Mouse (Mus musculus) heart, embryonic 13.5 days (tissue): ENCODE results near the gene Olah. TPM values are rescaled to one million over a fixed set of nuclear protein-coding genes. Genes with fewer than 3 reads are reported as not detected.

Experiments used
- ATAC-seq: fragments of 200-750 bp; cut with Nextera tagmentation; 2 replicates; pipeline ENCODE4 v1.8.0; 2017; ENCODE audit warnings: moderate TSS enrichment; ENCODE audit not compliant: insufficient number of reproducible peaks, low FRiP score, low TSS enrichment; ENCODE audit errors: extremely low read depth
- H3K27ac ChIP-seq: fragments of 300-500 bp; sonication (generic); replicated peaks from 2 replicates; pipeline ENCODE4 v1.5.1; 2015; ENCODE audit warnings: moderate library complexity, mild to moderate bottlenecking, inconsistent platforms
- H3K27me3 ChIP-seq: fragments of 300-500 bp; sonication (generic); replicated peaks from 2 replicates; pipeline ENCODE4 v1.6.1; 2015; ENCODE audit warnings: mild to moderate bottlenecking, inconsistent platforms
- H3K36me3 ChIP-seq: fragments of 300-500 bp; sonication (generic); 2 replicates; pipeline ENCODE4 v1.6.1; 2015; ENCODE audit warnings: mild to moderate bottlenecking, inconsistent platforms
- H3K4me1 ChIP-seq: fragments of 300-500 bp; sonication (generic); 2 replicates; pipeline ENCODE4 v1.6.1; 2015; ENCODE audit warnings: inconsistent platforms
- H3K4me2 ChIP-seq: fragments of 300-500 bp; sonication (generic); 2 replicates; pipeline ENCODE4 v1.6.1; 2015; ENCODE audit warnings: inconsistent platforms, mild to moderate bottlenecking, moderate library complexity
- H3K4me3 ChIP-seq: fragments of 300-500 bp; sonication (generic); 2 replicates; pipeline ENCODE4 v1.5.1; 2015; ENCODE audit warnings: moderate library complexity, mild to moderate bottlenecking, inconsistent platforms
- H3K9ac ChIP-seq: fragments of 300-500 bp; sonication (generic); 2 replicates; pipeline ENCODE4 v1.6.1; 2015; ENCODE audit warnings: inconsistent platforms, mild to moderate bottlenecking, moderate library complexity
- H3K9me3 ChIP-seq: fragments of 300-500 bp; sonication (generic); 2 replicates; pipeline ENCODE4 v1.6.1; 2016; ENCODE audit warnings: inconsistent platforms
- WGBS: fragments of 180-500 bp; shearing (Covaris S2); methylation state at CpG from one replicate; pipeline ENCODE4 v1.1.7; 2015; ENCODE audit warnings: mixed read lengths; 5-methylcytosine and 5-hydroxymethylcytosine counted together
- polyA plus RNA-seq: library from polyadenylated mRNA; unstranded; fragments of >200 nt; fragmentation: Nextera tagmentation; extraction: Ambion mirVana; gene quantifications from 2 replicates; pipeline ENCODE4 v1.2.1, GENCODE M21; 2015

Gene Olah
- polyA plus RNA-seq, 1 experiment from 2014 or later = not detected

- ATAC-seq = no peak
- H3K36me3 ChIP-seq = no peaks in the 10 kb centered on the region
- H3K4me3 ChIP-seq = no peak overlapping the region
- H3K9me3 ChIP-seq = no peaks in the 10 kb centered on the region
- peaks cover 7% of the 10 kb centered on the region; the same call in 1 of the 2 replicates for H3K4me1 ChIP-seq
- no peak overlapping the region for H3K27ac ChIP-seq
- H3K4me2 ChIP-seq = no peak overlapping the region
- H3K9ac ChIP-seq = no peak overlapping the region
- H3K27me3 ChIP-seq = peaks cover 29% of the 10 kb centered on the region
- WGBS = 58% methylated on average over 1 of the region's 1 CpGs
These were observed 18.7 kb upstream of the Olah start for GRCm38 (mm10) chr2:3415676-3416075.

- ATAC-seq = no peak
- H3K4me2 ChIP-seq = no peak overlapping the region
- WGBS = 37% methylated on average over 4 of the region's 4 CpGs
- no peak overlapping the region for H3K4me3 ChIP-seq
- peaks cover 29% of the 10 kb centered on the region for H3K27me3 ChIP-seq
- no peak overlapping the region for H3K27ac ChIP-seq
- H3K4me1 ChIP-seq = peaks cover 5% of the 10 kb centered on the region; the same call in 1 of the 2 replicates
- no peaks in the 10 kb centered on the region for H3K9me3 ChIP-seq
- no peaks in the 10 kb centered on the region for H3K36me3 ChIP-seq
- no peak overlapping the region for H3K9ac ChIP-seq
These were observed 17.2 kb upstream of the Olah start for GRCm38 (mm10) chr2:3414241-3414640.

GRCm38 (mm10) chr2:3407756-3408155 lies 10.7 kb upstream of the Olah start:
- H3K27me3 ChIP-seq = no peaks in the 10 kb centered on the region
- 67% methylated on average over 7 of the region's 7 CpGs for WGBS
- H3K36me3 ChIP-seq = no peaks in the 10 kb centered on the region
- H3K4me3 ChIP-seq = no peak overlapping the region
- H3K27ac ChIP-seq = no peak overlapping the region
- no peaks in the 10 kb centered on the region for H3K4me1 ChIP-seq
- H3K9me3 ChIP-seq = no peaks in the 10 kb centered on the region
- no peak for ATAC-seq
- no peak overlapping the region for H3K9ac ChIP-seq
- H3K4me2 ChIP-seq = no peak overlapping the region

DNA sequence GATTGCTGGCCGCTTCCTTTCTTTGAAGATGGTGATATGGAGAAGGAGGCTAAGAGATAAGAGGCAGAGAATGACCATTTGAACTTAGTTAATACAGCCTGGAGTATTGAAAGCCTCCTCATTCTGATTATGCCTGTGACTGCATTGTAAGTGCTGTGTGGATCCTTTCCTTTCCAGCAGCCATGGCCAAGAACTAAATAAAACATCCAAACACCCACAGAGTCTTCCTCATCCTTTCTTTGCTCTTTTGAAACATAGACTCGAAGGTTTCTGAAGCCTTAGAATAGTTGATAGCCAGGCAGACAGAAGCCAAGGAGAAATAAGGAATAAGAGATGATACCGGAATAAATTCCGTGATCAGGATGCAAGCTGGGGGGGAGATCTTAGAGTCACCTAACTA lies 9.0 kb upstream of the Olah start:
- H3K27me3 ChIP-seq = no peaks in the 10 kb centered on the region
- no peaks in the 10 kb centered on the region for H3K4me1 ChIP-seq
- no peaks in the 10 kb centered on the region for H3K9me3 ChIP-seq
- H3K4me3 ChIP-seq = no peak overlapping the region
- no peak overlapping the region for H3K27ac ChIP-seq
- no peaks in the 10 kb centered on the region for H3K36me3 ChIP-seq
- H3K4me2 ChIP-seq = no peak overlapping the region
- 65% methylated on average over 4 of the region's 4 CpGs for WGBS
- H3K9ac ChIP-seq = no peak overlapping the region
- ATAC-seq = no peak

DNA sequence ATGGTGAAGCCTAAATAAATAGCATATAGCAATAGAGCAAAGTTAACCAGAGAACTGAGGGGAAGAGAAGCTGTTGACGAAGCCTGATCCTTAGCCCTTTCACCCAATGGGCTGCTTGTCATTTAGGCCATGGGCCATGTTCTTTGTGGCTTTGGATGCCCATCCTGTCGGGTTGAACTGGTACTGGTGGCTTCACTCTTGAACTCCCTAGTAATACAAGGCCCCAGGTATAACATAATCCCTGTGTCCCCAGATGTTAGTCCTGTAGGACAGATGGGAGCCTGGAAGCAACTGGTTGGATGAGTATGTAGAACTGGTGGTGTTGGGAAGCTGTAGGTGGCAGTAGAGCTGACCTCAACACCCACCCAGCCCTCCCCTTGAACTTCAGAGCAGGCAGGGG lies 5.1 kb downstream of the Olah start:
- Histone ChIP-seq H3K9ac (no peak overlapping the region), H3K9me3 (no peaks in the 10 kb centered on the region), H3K4me2 (no peak overlapping the region), H3K27ac (no peak overlapping the region), H3K27me3 (no peaks in the 10 kb centered on the region), H3K36me3 (no peaks in the 10 kb centered on the region), H3K4me1 (no peaks in the 10 kb centered on the region), H3K4me3 (no peak overlapping the region)
- ATAC-seq = no peak
- 62% methylated on average over 2 of the region's 2 CpGs for WGBS

- no peaks in the 10 kb centered on the region for H3K9me3 ChIP-seq
- no peak overlapping the region for H3K4me2 ChIP-seq
- H3K9ac ChIP-seq = no peak overlapping the region
- no peaks in the 10 kb centered on the region for H3K4me1 ChIP-seq
- ATAC-seq = no peak
- no peaks in the 10 kb centered on the region for H3K36me3 ChIP-seq
- WGBS = 66% methylated on average over 6 of the region's 6 CpGs
- H3K27ac ChIP-seq = no peak overlapping the region
- no peaks in the 10 kb centered on the region for H3K27me3 ChIP-seq
- no peak overlapping the region for H3K4me3 ChIP-seq
These were observed 9.7 kb downstream of the Olah start for GRCm38 (mm10) chr2:3387105-3387860.

- Histone ChIP-seq H3K27me3 (peaks cover 13% of the 10 kb centered on the region; the same call in 1 of the 2 replicates), H3K36me3 (no peaks in the 10 kb centered on the region), H3K4me2 (no peak overlapping the region), H3K9me3 (no peaks in the 10 kb centered on the region), H3K4me3 (no peak overlapping the region), H3K4me1 (no peaks in the 10 kb centered on the region), H3K27ac (no peak overlapping the region), H3K9ac (no peak overlapping the region)
- no peak for ATAC-seq
- WGBS = 69% methylated on average over 4 of the region's 4 CpGs
These were observed 31.9 kb downstream of the Olah start for GRCm38 (mm10) chr2:3365127-3365526.

DNA sequence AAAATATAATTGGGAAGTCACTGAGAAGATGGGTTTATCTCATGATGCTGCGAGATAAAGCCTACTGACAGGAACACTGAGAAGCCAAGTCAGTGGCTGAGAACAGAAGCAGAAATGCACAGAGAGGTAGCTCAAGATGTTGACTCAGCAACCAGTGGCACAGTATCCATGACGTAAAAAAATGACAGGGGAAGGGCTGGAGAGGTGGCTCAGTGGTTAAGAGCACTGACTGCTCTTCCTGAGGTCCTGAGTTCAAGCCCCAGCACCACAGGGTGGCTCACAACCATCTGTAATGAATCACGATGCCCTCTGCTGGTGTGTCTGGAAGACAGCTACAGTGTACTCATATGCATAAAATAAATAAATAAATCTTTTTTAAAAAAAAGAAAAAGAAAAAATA lies 35.9 kb downstream of the Olah start:
- 73% methylated on average over 3 of the region's 3 CpGs for WGBS
- H3K9me3 ChIP-seq = no peaks in the 10 kb centered on the region

DNA sequence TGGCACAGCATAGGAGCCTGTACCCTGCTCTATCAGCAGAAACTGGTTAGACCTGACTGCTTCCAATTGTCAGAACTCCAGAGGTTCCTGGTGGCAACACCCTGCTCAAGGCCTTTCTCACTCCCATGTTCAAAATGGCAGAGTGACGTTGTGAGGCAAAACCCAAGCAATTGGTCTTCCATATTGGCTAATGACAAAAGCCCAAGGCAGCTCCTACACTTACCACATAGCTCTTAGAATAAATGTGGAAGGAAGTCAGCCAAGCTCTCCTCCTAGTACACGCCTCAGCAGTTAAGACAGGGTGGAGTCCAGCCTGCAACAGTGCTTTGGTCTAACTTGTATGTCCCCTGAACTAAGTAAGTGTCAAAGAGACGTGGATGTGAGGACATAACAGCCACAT lies 39.1 kb downstream of the Olah start:
- H3K4me3 ChIP-seq = no peak overlapping the region
- H3K4me1 ChIP-seq = no peaks in the 10 kb centered on the region
- ATAC-seq = no peak
- no peaks in the 10 kb centered on the region for H3K9me3 ChIP-seq
- no peak overlapping the region for H3K9ac ChIP-seq
- no peak overlapping the region for H3K4me2 ChIP-seq
- 0 out of 2 replicates have a peak, but pooled peaks cover 3% of the 10 kb centered on the region for H3K27me3 ChIP-seq
- no peaks in the 10 kb centered on the region for H3K36me3 ChIP-seq
- WGBS = 65% methylated on average over 3 of the region's 3 CpGs
- no peak overlapping the region for H3K27ac ChIP-seq

More for the DNA sequence above, 35.9 kb downstream of the Olah start:
- ATAC-seq = no peak
- Histone ChIP-seq H3K27me3 (peaks cover 14% of the 10 kb centered on the region; the same call in 1 of the 2 replicates), H3K27ac (no peak overlapping the region), H3K4me2 (no peak overlapping the region), H3K9ac (no peak overlapping the region), H3K36me3 (no peaks in the 10 kb centered on the region), H3K4me1 (no peaks in the 10 kb centered on the region), H3K4me3 (no peak overlapping the region)

DNA sequence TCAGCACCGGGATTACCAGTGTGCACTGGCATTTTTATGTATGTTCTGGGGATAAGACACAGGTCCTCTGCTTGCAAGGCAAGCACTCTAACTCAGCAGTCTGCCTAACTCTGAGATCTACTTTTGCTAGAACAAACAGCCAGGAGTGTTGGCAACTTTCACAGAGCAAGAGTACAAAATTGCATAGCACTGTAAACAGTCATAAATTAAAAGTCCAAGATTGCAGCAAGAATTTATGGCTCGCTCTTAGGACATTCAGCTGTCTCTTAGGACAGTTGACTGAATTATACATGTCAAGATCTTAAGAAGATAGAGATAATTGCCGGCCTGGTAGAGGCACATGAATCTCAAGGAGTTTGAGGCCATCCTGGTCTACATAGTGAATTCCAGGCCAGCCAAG lies 40.7 kb downstream of the Olah start:
- no peaks in the 10 kb centered on the region for H3K36me3 ChIP-seq
- H3K4me1 ChIP-seq = no peaks in the 10 kb centered on the region
- 66% methylated on average over 3 of the region's 3 CpGs for WGBS
- H3K9ac ChIP-seq = no peak overlapping the region
- H3K9me3 ChIP-seq = no peaks in the 10 kb centered on the region
- ATAC-seq = no peak
- H3K27me3 ChIP-seq = 0 out of 2 replicates have a peak, but pooled peaks cover 3% of the 10 kb centered on the region
- H3K27ac ChIP-seq = no peak overlapping the region
- H3K4me2 ChIP-seq = no peak overlapping the region
- H3K4me3 ChIP-seq = no peak overlapping the region

DNA sequence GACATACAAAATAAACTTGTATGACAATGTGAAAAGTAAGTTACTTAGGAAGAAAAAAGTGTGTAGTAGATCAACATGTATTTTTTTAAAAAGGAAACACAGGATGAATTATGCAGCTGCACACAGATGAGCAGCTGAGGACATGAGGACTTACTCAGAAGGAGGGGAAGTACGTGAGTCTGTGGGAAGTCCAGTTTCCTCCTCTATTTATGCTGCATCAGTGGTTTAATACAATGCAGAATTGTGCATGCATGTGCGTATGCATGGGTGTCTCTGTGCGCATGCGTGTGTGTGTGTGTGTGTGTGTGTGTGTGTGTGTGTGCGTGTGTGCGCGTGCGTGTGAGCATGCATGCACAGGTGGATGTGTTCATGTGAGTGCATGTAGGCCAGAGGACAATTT lies 41.2 kb downstream of the Olah start:
- H3K9ac ChIP-seq = no peak overlapping the region
- no peak overlapping the region for H3K4me3 ChIP-seq
- ATAC-seq = no peak
- H3K9me3 ChIP-seq = no peaks in the 10 kb centered on the region
- no peak overlapping the region for H3K4me2 ChIP-seq
- H3K27ac ChIP-seq = no peak overlapping the region
- H3K4me1 ChIP-seq = no peaks in the 10 kb centered on the region
- H3K27me3 ChIP-seq = 0 out of 2 replicates have a peak, but pooled peaks cover 3% of the 10 kb centered on the region
- no peaks in the 10 kb centered on the region for H3K36me3 ChIP-seq
- WGBS = 87% methylated on average over 8 of the region's 8 CpGs

DNA sequence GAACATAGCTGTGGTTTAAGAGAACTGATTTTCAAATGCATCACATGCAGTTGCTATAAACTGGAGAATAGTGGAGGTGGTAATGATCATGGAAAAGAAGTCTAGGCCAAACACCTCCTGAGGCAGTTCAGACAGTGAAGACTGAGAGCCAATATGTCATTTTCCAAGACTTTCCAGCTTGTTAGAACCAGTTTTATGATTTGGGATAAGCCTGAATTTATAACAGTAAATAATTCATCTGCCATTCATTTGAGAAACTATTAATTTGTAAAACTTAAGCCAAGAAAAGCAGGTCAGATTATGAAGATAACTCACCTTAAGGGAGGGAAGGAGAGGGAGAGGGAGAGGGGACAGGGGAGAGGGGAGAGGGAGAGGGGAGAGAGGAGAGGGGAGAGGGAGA lies 43.9 kb downstream of the Olah start:
- Histone ChIP-seq H3K4me2 (no peak overlapping the region), H3K36me3 (no peaks in the 10 kb centered on the region), H3K9ac (no peak overlapping the region), H3K27ac (no peak overlapping the region), H3K9me3 (no peaks in the 10 kb centered on the region), H3K4me1 (no peaks in the 10 kb centered on the region), H3K4me3 (no peak overlapping the region), H3K27me3 (0 out of 2 replicates have a peak, but pooled peaks cover 7% of the 10 kb centered on the region)
- no peak for ATAC-seq
